Mouse (Mus musculus): ENCODE measurements at regions not wholly inside any gene's neighbourhood (a gene's known extent, or its start where the extent isn't known, plus 50 kb on each side); places are given as distances from the start of the nearest gene placed in this dataset.

DNA sequence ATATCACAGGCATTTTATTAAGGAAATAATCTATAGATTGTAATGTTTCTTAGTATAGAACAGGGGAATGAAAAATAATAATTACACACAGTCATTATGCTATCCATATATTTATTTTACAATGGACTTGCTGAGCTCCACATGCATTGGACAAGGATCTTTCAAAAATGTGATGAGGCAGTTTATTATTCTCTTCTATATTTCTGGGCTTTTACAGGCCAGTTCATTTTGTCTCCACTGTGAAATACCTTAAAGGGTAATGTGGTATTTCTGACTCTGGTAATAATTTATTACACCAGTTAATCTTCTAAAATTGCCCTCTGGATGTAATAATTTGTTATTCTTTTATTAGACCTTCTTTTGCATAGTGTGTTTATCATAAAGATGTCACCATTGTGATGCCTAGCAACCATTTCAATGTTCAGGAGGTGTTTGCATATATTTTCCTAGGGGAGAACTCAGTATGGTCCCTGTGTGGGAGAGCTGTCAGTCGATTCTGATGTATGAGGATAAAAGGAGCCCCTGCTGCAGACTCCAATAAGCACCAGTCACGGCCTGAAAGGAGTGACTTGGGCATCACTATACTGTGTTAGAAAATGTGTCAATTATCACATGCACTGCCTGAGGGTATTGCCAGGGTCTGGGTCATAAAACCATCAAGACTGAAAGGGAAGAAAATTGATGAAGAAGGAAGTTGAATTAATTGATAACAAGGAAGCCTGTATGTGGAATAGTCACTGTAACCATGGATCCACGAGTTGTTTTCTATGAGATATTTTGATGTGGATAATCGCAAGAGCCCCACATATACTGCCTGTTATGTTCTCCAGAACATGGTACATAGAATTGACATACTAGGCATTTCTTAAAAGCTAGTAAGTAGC, 239.0 kb upstream of the 1700008P02Rik start:
- TF ChIP-seq CTCF (conservative IDR thresholded peaks at IDR 0.05; ENCODE audit: low read length), result no peak
- no peak for TF ChIP-seq NANOG (IDR thresholded peaks at IDR 0.05; ENCODE audit: borderline replicate concordance, low read length)
- TF ChIP-seq POU5F1 (IDR thresholded peaks at IDR 0.05; ENCODE audit: borderline replicate concordance, low read length), result no peak
